Mouse (Mus musculus): ENCODE measurements at regions not wholly inside any gene's neighbourhood (a gene's known extent, or its start where the extent isn't known, plus 50 kb on each side); places are given as distances from the start of the nearest gene placed in this dataset.

DNA sequence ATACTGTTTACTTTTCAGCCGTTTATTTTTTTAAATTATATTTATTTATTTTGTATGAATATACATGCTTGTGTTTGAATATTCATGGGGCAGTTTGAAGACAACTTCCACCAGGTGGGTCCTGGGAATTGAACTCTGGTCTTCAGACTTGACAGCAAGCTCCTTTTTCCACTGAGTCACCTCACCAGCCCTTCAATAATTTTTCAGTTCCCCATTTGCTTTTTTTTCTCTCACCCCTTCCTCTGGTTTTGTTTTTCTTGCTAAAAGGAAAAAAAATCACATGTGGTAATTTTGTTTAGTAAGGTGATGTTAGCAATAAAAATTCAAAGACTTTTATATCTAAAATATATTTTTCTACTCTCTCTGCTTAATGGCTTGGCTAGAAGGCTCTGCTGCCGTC lies 64.9 kb upstream of the Slc34a2 start:
- TF ChIP-seq CTCF (IDR thresholded peaks at IDR 0.05; ENCODE audit: low read depth) (no peak), EP300 (optimal IDR thresholded peaks at IDR 0.05) (no peak)
